Mouse (Mus musculus) MEL (cell line): ENCODE measurements around the gene Csnk2a2.

Experiments used
- MAX ChIP-seq: IDR thresholded peaks from 2 replicates; pipeline ENCODE4 v1.6.1; 2011; ENCODE audit warnings: low read length, improper control_type of control experiment
- RCOR1 ChIP-seq: IDR thresholded peaks from 2 replicates; pipeline ENCODE4 v1.6.1; 2012; ENCODE audit warnings: low read depth, mild to moderate bottlenecking, inconsistent platforms, low read length, improper control_type of control experiment
- USF2 ChIP-seq, 2 experiments: IDR thresholded peaks; 2 replicates each; pipeline ENCODE4 v1.6.1; 2011 to 2012; ENCODE audit warnings: improper control_type of control experiment in 2 of 2, low read length in 2 of 2, borderline replicate concordance in 1 of 2, inconsistent platforms in 1 of 2, low read depth in 1 of 2, mild to moderate bottlenecking in 1 of 2; ENCODE audit not compliant: insufficient read depth in 1 of 2
- ZNF384 ChIP-seq: IDR thresholded peaks from 2 replicates; pipeline ENCODE4 v1.6.1; 2012; ENCODE audit warnings: low read depth, mild to moderate bottlenecking, inconsistent platforms, low read length, improper control_type of control experiment

DNA sequence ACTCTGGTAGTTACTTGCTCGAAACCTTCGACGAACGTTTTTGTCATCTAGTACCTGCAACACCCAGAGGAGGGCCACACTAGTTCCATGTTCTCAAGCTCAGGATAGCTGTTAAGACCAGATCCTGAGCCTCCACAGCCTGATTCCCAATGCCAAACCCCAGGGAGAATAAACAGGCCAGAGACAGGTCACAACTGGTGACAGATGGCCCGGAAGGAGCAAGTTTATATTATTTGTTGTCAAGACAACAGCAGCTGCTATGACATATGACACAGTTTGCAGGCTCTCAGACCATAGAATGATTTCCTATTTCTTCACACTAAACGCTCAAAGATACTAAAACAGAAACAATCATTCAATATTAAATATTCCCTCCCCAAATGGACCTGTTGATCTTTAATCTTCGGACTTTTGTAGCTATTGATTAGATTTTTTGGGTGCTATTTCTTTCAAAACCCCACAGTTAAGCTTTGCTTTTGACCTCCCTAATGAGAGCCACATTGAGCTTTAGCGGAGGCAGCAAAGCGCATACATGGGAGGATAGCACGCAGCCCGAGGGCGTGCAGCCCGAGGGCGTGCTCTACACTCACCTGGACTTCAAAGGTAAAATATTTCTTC is 67.5 kb downstream of the Csnk2a2 start:
- TF ChIP-seq MAX (no peak), USF2 (IDR thresholded peaks at IDR 0.05; ENCODE audit: borderline replicate concordance in 1 of 2, insufficient read depth in 1 of 2, low read depth in 1 of 2, low read length in 2 of 2) (no peak), ZNF384 (no peak), RCOR1 (no peak)
